Mouse (Mus musculus) liver, embryonic 14.5 days (tissue): Measurements from ENCODE around the gene Lexm.

ENCODE experiments used
- CTCF ChIP-seq: IDR thresholded peaks from 2 replicates; pipeline ENCODE4 v1.5.1; 2016; ENCODE audit warnings: antibody characterized with exemption, low read depth, control low read depth
- EP300 ChIP-seq: IDR thresholded peaks from 2 replicates; pipeline ENCODE4 v1.6.1; 2016; ENCODE audit warnings: antibody characterized with exemption, low read depth

DNA sequence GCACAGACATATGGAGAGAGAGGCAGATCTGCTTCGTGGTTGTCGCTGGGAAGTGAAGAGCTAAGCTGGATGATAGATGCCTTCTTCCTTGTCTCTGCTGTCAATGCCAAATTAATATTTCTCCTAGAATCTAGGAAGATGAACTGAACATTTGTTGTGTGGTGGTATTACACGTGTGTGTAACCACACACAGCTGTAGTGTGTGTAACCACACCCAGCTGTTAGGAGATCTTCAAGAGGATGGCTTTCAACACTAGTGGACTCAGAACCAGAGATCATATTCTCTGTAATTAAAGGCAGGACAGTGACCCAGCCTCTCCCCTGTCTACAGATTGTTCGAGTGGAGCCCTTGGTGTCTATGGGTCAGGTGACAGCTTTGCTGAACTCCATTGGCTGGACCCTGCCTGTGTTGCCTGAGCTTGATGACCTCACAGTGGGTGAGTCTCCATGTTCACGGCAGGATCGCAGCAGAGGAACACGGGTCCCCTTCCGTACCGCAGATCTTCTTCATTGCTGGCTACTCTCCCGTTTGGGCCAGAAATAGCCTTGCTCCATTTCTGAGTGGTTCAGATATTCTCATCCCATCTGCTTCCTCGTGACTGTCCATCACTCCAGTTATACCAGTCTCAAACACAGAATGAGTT is 45.8 kb downstream of the Lexm start:
- TF ChIP-seq CTCF (no peak), EP300 (no peak)
